Mouse (Mus musculus): ENCODE data around the gene Pi4k2a. TPM values are rescaled to one million over a fixed set of nuclear protein-coding genes. Genes with fewer than 3 reads are reported as not detected.

The Pi4k2a gene
- polyA plus RNA-seq, 1 experiment: 37.5 TPM

DNA sequence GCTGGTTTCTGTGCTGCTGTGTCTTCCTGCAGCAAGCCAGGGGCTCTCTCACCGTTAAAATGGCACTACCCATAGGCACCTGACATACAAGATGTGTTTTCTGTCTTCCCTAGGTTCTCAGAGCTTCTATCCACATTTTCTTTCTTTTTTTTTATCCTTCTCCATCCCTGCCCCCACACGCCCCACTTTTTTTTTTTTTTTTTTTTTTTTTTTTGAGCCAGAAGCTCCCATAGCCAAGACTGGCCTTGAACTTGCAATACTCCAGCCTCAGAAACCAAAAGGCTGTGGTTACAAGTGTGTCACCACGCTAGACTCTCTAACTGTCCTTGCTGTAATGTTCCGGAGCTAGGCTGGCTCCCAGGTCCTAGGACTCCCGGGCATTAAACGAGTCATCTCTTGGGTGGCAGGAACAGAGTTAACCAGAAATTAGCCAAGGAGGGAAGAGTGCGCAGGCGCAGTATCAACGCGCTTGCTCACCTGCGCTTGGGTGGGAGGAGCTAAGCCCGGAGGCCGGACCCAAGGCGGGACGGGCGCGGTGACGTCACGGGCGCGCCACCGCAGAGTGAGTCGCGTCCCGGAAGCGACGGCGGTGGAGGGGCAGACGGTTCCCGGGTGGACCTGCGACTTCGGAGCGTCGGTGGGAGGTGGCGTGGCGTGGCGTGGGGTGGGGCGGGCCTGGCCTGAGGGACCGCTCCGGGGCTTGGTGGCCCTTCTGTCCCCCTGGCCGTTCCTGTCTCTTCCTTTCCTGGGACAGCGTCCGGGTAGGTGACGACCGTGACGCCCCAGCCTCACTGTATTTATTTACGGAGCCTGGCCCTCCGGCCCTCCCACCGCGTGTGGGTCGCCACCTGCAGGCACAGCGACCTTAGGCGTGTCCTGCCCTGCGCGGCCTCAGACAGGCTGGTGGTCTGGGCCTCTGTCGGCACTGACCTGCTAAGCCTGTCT lies 80.0 kb downstream of the Pi4k2a start:
- H3K4me3 ChIP-seq: peak overlapping the region; percentile 62
- peak overlapping the region; percentile 99 for H3K4me2 ChIP-seq (ENCODE audit: low read depth)
- no peaks in the 10 kb centered on the region for H3K27me3 ChIP-seq (ENCODE audit: control insufficient read depth, insufficient read depth, insufficient read length)
- TF ChIP-seq SRF (IDR thresholded peaks at IDR 0.05; ENCODE audit: control insufficient read depth, insufficient read length, low read depth) (peak; percentile 39), MYOD1 (IDR thresholded peaks at IDR 0.05; ENCODE audit: control insufficient read depth in 1 of 3, insufficient read length in 2 of 3, low read depth in 2 of 3) (peak in 2 of 3 experiments; percentile 13 to 38), POLR2A (IDR thresholded peaks at IDR 0.05; ENCODE audit: insufficient read length, low read depth) (peak; percentile 99), MAX (IDR thresholded peaks at IDR 0.05; ENCODE audit: low read depth) (no peak), CEBPB (IDR thresholded peaks at IDR 0.05; ENCODE audit: insufficient read depth, poor library complexity, severe bottlenecking) (no peak), POLR2AphosphoS2 (IDR thresholded peaks at IDR 0.05; ENCODE audit: insufficient read length, low read depth) (peak; percentile 93), REST (IDR thresholded peaks at IDR 0.05; ENCODE audit: insufficient read depth, insufficient read length) (no peak), MYOG (IDR thresholded peaks at IDR 0.05; ENCODE audit: control insufficient read depth in 1 of 3, insufficient read depth in 1 of 3, insufficient read length in 2 of 3, low read depth in 2 of 3) (peak in 2 of 3 experiments; percentile 20 to 38)
- H3K36me3 ChIP-seq (ENCODE audit: control insufficient read depth, insufficient read depth): no peaks in the 10 kb centered on the region
- H3K79me2 ChIP-seq (ENCODE audit: control insufficient read depth, insufficient read depth): peaks cover 7% of the 10 kb centered on the region
- peak overlapping the region; percentile 46 for H3ac ChIP-seq (ENCODE audit: control insufficient read depth, insufficient read length)

Other genes with a start within 250 kb of the Pi4k2a start
- 0.79 TPM for gene Frat2, start 242.3 kb upstream of the Pi4k2a start, polyA plus RNA-seq (2012; fragmentation: generic; extraction: Trizol)
- 45.4 TPM for gene Rrp12, start 194.3 kb upstream of the Pi4k2a start, polyA plus RNA-seq (2012; fragmentation: generic; extraction: Trizol)
- 552 TPM for gene Pgam1, start 178.5 kb upstream of the Pi4k2a start, polyA plus RNA-seq (2012; fragmentation: generic; extraction: Trizol)
- gene Exosc1, start 157.0 kb upstream of the Pi4k2a start, polyA plus RNA-seq (2012; fragmentation: generic; extraction: Trizol): 49.4 TPM
- gene Zdhhc16, start 157.0 kb upstream of the Pi4k2a start, polyA plus RNA-seq (2012; fragmentation: generic; extraction: Trizol): 124 TPM
- 34.2 TPM for gene Mms19, start 109.3 kb upstream of the Pi4k2a start, polyA plus RNA-seq (2012; fragmentation: generic; extraction: Trizol)
- gene Ubtd1, start 108.7 kb upstream of the Pi4k2a start, polyA plus RNA-seq (2012; fragmentation: generic; extraction: Trizol): 141 TPM
- gene Ankrd2, start 54.5 kb upstream of the Pi4k2a start, polyA plus RNA-seq (2012; fragmentation: generic; extraction: Trizol): 110 TPM
- 2.4 TPM for gene Hoga1, start 44.9 kb upstream of the Pi4k2a start, polyA plus RNA-seq (2012; fragmentation: generic; extraction: Trizol)
- 0.30 TPM for gene 4933411K16Rik, start 38.2 kb upstream of the Pi4k2a start, polyA plus RNA-seq (2012; fragmentation: generic; extraction: Trizol)
- 32.3 TPM for gene Morn4, start 4.1 kb upstream of the Pi4k2a start, polyA plus RNA-seq (2012; fragmentation: generic; extraction: Trizol)
- 128 TPM for gene Avpi1, start 38.6 kb downstream of the Pi4k2a start, polyA plus RNA-seq (2012; fragmentation: generic; extraction: Trizol)
- 36.1 TPM for gene Marveld1, start 56.9 kb downstream of the Pi4k2a start, polyA plus RNA-seq (2012; fragmentation: generic; extraction: Trizol)
- gene Zfyve27, start 73.5 kb downstream of the Pi4k2a start, polyA plus RNA-seq (2012; fragmentation: generic; extraction: Trizol): 22.4 TPM
- 0.04 TPM for gene Sfrp5, start 111.8 kb downstream of the Pi4k2a start, polyA plus RNA-seq (2012; fragmentation: generic; extraction: Trizol)
- gene Golga7b, start 157.1 kb downstream of the Pi4k2a start, polyA plus RNA-seq (2012; fragmentation: generic; extraction: Trizol): 0.06 TPM

All from myocyte (in vitro differentiated cells).